Mouse (Mus musculus): Measurements from ENCODE around the gene Tceal8. TPM values are rescaled to one million over a fixed set of nuclear protein-coding genes. Genes with fewer than 3 reads are reported as not detected.

Gene Tceal8
- total RNA-seq, 4 experiments from 2014 or later, result 30.2 to 41.4 (median 34.4) TPM

- DNase-seq (ENCODE audit: low spot score in 2 of 2), result no peak
These were observed 36.6 kb downstream of the Tceal8 start for GRCm38 (mm10) chrX:136135559-136135958.

- peak; percentile 7 to 69 for DNase-seq (ENCODE audit: low spot score in 2 of 2)
These were observed 44.4 kb downstream of the Tceal8 start for GRCm38 (mm10) chrX:136127744-136128064.

DNA sequence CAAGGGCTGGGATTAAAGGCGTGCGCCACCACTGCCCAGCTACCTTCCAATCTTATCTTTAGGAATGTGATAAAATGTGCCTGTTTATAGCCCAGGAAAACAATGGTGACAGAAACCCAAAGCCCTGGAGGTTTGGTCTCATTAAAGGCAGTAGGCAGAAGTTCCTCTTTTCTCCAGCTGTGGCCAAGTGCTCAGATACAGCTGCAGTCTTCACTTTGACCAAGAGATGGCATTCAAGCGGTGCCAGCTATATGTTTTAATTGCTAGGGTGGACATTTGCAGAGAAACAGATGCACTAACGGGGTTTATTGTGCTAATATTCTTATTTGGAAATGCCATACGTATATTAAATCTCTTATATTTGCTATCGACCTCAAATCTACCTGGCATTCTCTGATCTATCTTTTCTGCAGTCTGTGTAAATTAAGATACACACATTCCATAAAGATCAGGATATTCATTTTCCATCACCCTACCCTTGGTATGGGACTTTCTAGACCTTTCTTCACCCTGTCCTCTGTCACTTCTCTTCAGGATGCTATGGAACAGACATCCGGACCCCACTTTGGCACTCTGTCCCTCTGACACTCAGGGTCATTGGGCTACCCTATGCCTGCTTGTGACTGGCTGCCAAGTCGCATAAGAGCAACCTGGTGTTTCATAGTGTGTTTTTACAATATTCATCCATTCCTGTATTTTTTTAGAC, 45.0 kb downstream of the Tceal8 start:
- DNase-seq (ENCODE audit: low spot score in 2 of 2), result no peak

Small RNA genes lying within 50 kb of the gene (microRNA-seq; reads per million reads assigned to microRNA genes)
- gene Mir6383, result 0 reads per million in 2 experiments

Other genes with a start within 250 kb of the Tceal8 start
- gene Arxes2, start 178.5 kb downstream of the Tceal8 start, total RNA-seq (2022), result 10 to 100 TPM; 59.6 to 66.4 (median 64.4) TPM
- 10 to 100 TPM; 26.7 to 40.5 (median 33.8) TPM for gene Arxes1, start 139.0 kb downstream of the Tceal8 start, total RNA-seq (2022)
- 100 to 1,000 TPM; 274 to 337 (median 308) TPM for gene Bex2, start 104.1 kb downstream of the Tceal8 start, total RNA-seq (2022)
- not detected for gene Nxf3, start 87.1 kb downstream of the Tceal8 start, total RNA-seq (2022)
- gene Bex4, start 33.3 kb downstream of the Tceal8 start, total RNA-seq (2022), result 10 to 100 TPM; 16.9 to 22.5 (median 19.1) TPM
- gene Tceal5, start 31.5 kb upstream of the Tceal8 start, total RNA-seq (2022), result 100 to 1,000 TPM in 2 of 4 experiments, 10 to 100 TPM in 2; 74.5 to 139 (median 105) TPM
- 1 to 10 TPM in 3 of 4 experiments, under 1 TPM in 1; 0.67 to 2.5 (median 2.0) TPM for gene Tceal7, start 42.4 kb upstream of the Tceal8 start, total RNA-seq (2022)
- 10 to 100 TPM; 73.8 to 81.8 (median 79.0) TPM for gene Bex1, start 43.2 kb upstream of the Tceal8 start, total RNA-seq (2022)
- 10 to 100 TPM; 94.0 to 97.6 (median 95.5) TPM for gene Tceal9, start 72.7 kb upstream of the Tceal8 start, total RNA-seq (2022)
- 100 to 1,000 TPM; 218 to 305 (median 262) TPM for gene Bex3, start 97.9 kb upstream of the Tceal8 start, total RNA-seq (2022)

Data from layer of hippocampus, adult 8-10 months (tissue).